Mouse (Mus musculus) gastrocnemius, postnatal 4 days (tissue): Measurements from ENCODE around the gene Pf4. TPM values are rescaled to one million over a fixed set of nuclear protein-coding genes. Genes with fewer than 3 reads are reported as not detected.

ENCODE experiments used
- DNase-seq, 2 experiments: peaks; one replicate each; pipeline ENCODE4 v3.0.0; 2021 to 2022; ENCODE audit warnings: low spot score in 2 of 2, mixed read lengths in 2 of 2
- long read RNA-seq, 2 experiments: library from polyadenylated mRNA; stranded (forward); transcript quantifications; one replicate each; pipeline ENCODE4 v2.0.0; 2021
- total RNA-seq, 2 experiments: library from RNA; stranded (reverse); gene quantifications; 2 replicates each; pipeline ENCODE4 v1.2.3; 2021

Pf4 gene
- total RNA-seq = 10 to 100 TPM; 77.8 to 84.1 TPM
- long read RNA-seq, experiment 1, transcript Pf4-201 (3 exons, 588 nt) = major isoform, 62 of 63 reads
- long read RNA-seq, experiment 1, partial matches to known transcripts = 0 of 63 reads
- long read RNA-seq, experiment 1, other reads (novel, unspliced or antisense) = 0 of 63 reads
- long read RNA-seq, experiment 2, transcript Pf4-201 (3 exons, 588 nt) = major isoform, 61 of 61 reads
- long read RNA-seq, experiment 2, partial matches to known transcripts = 0 of 61 reads
- long read RNA-seq, experiment 2, other reads (novel, unspliced or antisense) = 0 of 61 reads

GRCm38 (mm10) chr5:90771880-90772653 lies at the start of gene Pf4:
Pf4 (plus strand) TSS chr5:90772435.
- no peak for DNase-seq

DNA sequence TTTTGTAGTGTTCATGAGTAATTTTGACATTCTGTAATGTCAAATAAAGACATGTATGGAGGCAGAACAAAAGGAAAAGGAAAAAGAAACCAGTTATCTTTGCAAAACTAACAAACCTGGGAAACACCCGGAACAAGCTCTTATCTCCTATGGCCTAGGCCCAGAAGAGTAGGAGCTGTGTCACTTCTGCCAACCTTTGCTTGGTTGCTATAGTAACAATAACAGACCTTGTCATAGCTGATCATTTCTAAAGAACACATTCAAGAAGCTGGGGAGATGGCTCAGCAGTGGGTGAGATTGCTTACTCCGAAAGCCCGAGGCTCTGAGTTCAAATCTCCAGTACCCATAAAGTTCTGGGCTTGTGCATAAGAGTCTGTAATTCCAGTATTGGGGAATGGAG lies 49.6 kb upstream of the Pf4 start:
- DNase-seq = no peak

DNA sequence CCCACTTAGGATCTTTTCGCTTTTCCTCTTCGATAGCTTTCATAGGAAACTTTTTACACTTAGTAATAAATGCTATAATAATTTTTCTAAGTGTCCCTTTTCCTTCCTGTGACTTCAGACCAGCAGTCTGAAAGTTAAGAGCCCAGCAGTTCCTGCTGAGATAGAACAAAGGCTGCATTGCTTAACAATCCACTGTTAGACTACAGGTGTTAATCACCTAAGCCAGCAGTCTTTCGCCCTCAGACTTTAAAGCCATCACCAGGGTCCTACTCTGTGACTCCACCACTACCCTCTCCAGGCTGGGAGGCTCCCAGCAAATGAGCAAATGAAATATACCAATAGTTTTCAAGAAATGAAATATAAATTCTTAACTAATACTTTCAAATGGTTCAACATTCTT lies 44.0 kb upstream of the Pf4 start:
- no peak for DNase-seq

- DNase-seq = no peak
Measured at GRCm38 (mm10) chr5:90731480-90731879, 40.8 kb upstream of the Pf4 start.

GRCm38 (mm10) chr5:90742029-90742428 lies 30.2 kb upstream of the Pf4 start:
- no peak for DNase-seq

GRCm38 (mm10) chr5:90753934-90754333 lies 18.3 kb upstream of the Pf4 start:
- DNase-seq = no peak

GRCm38 (mm10) chr5:90758020-90758605 lies 14.1 kb upstream of the Pf4 start:
- DNase-seq = no peak

GRCm38 (mm10) chr5:90759077-90760065 lies 12.9 kb upstream of the Pf4 start, which contains the start of gene Cxcl5:
Cxcl5 (plus strand) TSS chr5:90759360.
- no peak for DNase-seq

GRCm38 (mm10) chr5:90760303-90760702 lies 11.9 kb upstream of the Pf4 start:
- no peak for DNase-seq

- DNase-seq = no peak
Measured at GRCm38 (mm10) chr5:90760844-90761243, 11.4 kb upstream of the Pf4 start.

DNA sequence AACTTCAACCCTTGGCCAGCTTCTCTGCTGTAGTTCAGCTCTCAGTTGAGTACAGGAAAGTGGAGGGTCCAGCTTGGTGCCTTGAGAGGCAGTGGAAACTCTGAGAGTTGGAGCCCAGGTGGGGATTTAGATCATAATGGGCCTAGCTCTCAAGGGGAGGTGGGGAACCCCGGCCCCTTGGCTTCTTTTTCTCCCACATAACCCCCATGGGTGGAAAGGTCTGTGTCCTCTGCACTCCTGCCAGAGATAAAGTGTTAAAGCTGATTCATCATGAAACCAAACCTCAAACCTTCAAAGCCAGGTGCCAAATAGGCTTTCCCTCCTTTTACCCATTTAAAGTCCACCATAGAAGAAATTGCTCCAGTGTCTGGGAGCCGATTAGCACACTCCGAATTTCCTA lies 10.4 kb upstream of the Pf4 start:
- no peak for DNase-seq

DNA sequence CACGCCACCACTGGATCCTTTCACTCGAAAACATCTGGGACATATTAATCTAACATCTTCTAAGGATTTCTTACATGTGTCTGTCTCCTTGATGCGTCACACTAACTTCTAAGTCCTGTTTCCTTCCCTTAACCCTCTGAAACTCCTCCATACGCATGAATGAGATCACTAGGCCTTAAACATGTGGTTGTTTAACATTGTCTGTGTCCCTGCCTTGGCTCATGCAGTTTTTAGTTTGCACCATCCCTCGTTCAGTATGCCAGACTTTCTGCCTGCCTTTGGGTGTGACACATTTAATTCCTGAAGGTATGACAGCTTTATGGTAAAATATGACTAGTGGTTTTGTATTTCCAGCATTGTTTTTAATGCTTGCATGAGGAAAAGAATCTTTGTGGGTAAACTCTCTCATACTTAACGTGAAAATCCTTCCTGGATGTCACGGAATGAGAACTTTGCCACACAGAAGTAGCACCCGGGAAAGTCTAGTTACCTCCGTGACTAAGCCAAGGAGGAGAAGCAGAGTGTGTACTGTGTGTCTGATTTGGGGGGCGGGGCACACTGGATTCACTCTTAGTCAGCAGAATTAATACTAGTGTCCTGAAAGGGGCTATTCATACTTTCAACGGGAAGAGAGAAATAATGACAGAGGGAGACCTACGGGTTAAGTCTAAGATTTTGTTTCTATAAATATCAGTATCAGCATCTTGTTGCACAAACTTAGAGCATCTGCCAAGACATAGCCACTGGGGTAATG lies 8.1 kb upstream of the Pf4 start:
- DNase-seq = no peak

DNA sequence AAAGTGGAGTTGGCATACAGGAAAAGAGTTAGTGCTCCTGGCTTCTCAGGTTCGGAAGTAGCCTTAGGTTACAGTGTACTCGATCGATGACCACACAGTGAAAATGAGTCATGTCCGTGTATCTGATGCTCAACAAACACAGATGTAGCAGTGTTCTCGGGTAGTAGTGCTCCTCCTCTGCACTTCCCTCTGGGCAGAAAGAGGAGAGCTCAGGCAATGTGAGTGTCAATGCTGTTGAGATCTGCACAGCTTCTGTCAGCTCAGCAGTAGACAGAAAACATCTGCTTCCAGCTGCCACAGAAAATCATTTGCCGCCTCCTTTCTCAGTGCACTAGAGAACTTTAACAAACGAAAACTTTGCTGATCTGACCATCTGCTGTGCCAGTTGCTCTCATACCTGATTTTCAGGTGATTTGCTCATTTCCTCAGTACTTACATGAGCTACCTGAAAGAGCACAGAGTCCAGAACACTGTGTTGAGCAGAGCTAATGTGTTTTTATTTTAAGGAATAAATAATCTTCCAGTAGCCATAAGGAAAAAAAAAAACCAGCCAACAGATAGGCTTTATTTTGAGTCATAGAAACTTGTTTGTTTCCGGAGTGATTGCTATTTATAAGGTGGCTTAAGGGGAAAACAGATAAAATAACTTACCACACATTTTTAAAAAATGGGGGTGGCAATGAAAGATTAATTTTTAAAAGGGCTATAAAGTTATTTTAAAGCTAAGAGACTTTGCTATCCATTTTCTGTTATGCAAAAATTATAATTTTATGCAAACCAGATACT lies 6.2 kb upstream of the Pf4 start:
- no peak for DNase-seq

GRCm38 (mm10) chr5:90768218-90768617 lies 4.0 kb upstream of the Pf4 start, which contains the start of gene Ppbp:
Ppbp (plus strand) TSS chr5:90768518.
- no peak for DNase-seq

- DNase-seq = no peak
Measured at GRCm38 (mm10) chr5:90771369-90771768, 866 bp upstream of the Pf4 start.

- DNase-seq = no peak
Measured at GRCm38 (mm10) chr5:90775562-90775961, 3.3 kb downstream of the Pf4 start.

- DNase-seq = no peak
Measured at GRCm38 (mm10) chr5:90777621-90778020, 5.4 kb downstream of the Pf4 start.

GRCm38 (mm10) chr5:90778856-90779255 lies 6.6 kb downstream of the Pf4 start:
- DNase-seq = no peak

- no peak for DNase-seq
Measured at GRCm38 (mm10) chr5:90783697-90784096, 11.5 kb downstream of the Pf4 start.
